Comparison of ENCODE assay signal across 8 mouse cellular contexts in the genomic region with DNA sequence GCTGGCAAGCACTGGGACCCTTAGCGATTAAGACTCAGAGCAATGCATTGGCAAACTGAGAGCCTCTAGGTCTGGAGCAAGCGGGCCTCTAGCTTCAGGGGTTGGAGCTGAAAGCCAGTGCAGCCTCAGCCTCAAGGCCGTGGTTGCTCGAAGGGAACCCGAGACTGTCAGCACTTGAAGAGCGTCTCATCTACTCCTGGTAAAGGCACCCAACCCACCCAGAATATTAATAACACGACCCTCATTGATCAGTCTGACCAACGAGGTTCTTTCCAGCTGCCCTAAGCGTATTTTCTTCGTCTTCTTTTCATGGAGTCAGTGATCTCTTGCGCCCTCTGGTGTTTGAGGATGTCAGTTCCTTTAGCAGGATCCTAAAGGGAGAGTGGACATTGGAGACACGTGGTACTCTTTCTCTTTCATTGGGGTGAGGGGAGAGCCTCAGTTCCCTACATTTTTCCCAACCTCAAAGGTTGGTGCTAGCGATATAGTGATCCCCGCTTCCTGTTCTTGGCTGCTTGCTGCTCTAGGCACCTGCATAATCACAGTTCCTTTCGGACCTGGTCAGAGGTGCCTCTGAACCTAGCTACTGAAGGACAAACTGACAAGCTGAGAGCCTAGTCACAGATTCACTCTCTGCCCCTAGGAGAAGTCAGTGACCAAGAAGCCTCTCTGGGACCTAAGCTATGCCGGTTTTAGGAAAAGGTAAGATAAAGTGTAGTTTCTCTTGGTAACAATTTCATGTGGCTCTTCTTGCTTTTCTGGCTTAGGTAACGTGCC.
DNase-seq lines count a peak whose midpoint lies in the region; ATAC-seq lines count a peak whose summit lies in the region.

No protein-coding gene starts in this region.

- no peaks in the 10 kb centered on the region for H3K36me3 ChIP-seq in limb, embryonic 10.5 days
- no peaks in the 10 kb centered on the region for H3K36me3 ChIP-seq in midbrain, embryonic 13.5 days

- DNase-seq in 3T3-L1 (ENCODE audit: low read depth, low spot score) = peak; percentile 76
- DNase-seq in adrenal gland, adult 18-20 months (ENCODE audit: low spot score in 2 of 2) = peak; percentile 60 to 63
- peak; percentile 92 for DNase-seq in embryo, embryonic 10.5 days (ENCODE audit: low spot score)
- peak; percentile 53 for DNase-seq in heart, adult 8-10 months (ENCODE audit: low spot score)
- peak; percentile 37 to 65 for DNase-seq in kidney, adult 8-10 months
- peak; percentile 81 for DNase-seq in limb, embryonic 10.5 days (ENCODE audit: low spot score)
- DNase-seq in spleen, adult 12 weeks (ENCODE audit: low spot score) = peak; percentile 16

- H3K4me1 ChIP-seq in limb, embryonic 10.5 days = 0 out of 2 replicates have a peak, but pooled peaks cover 8% of the 10 kb centered on the region
- 0 out of 2 replicates have a peak, but pooled peaks cover 3% of the 10 kb centered on the region for H3K4me1 ChIP-seq in midbrain, embryonic 13.5 days (replicated peaks)

- no peaks in the 10 kb centered on the region for H3K9me3 ChIP-seq in limb, embryonic 10.5 days (replicated peaks)
- no peaks in the 10 kb centered on the region for H3K9me3 ChIP-seq in midbrain, embryonic 13.5 days

- ATAC-seq in midbrain, embryonic 13.5 days = peak; percentile 86

- H3K4me3 ChIP-seq in limb, embryonic 10.5 days = 0 out of 2 replicates have a peak overlapping the region, but pooled peaks have one; percentile 16
- H3K4me3 ChIP-seq in midbrain, embryonic 13.5 days (replicated peaks) = no peak overlapping the region

- WGBS in limb, embryonic 10.5 days = 34% methylated on average over 17 of the region's 17 CpGs
- 33% methylated on average over 17 of the region's 17 CpGs for WGBS in midbrain, embryonic 13.5 days

- H3K27me3 ChIP-seq in limb, embryonic 10.5 days (ENCODE audit: low read depth, poor library complexity, severe bottlenecking) = no peaks in the 10 kb centered on the region
- no peaks in the 10 kb centered on the region for H3K27me3 ChIP-seq in midbrain, embryonic 13.5 days

- H3K4me2 ChIP-seq in midbrain, embryonic 13.5 days (replicated peaks) = peak overlapping the region; percentile 34

- 0 out of 2 replicates have a peak overlapping the region, but pooled peaks have one; percentile 28 for H3K27ac ChIP-seq in limb, embryonic 10.5 days
- H3K27ac ChIP-seq in midbrain, embryonic 13.5 days = no peak overlapping the region

- no peak overlapping the region for H3K9ac ChIP-seq in midbrain, embryonic 13.5 days (replicated peaks)

Comparison
In these comparisons a context has a peak if more than half of its experiments do, and no peak if none do; other contexts are left out.
1. DNase-seq: peak in every context shown above with its lines; median percentile 92 in embryo, embryonic 10.5 days; 81 in limb, embryonic 10.5 days; 76 in 3T3-L1; 62 in adrenal gland, adult 18-20 months; 53 in heart, adult 8-10 months; 51 in kidney, adult 8-10 months; 16 in spleen, adult 12 weeks.